Mouse (Mus musculus) adrenal gland, postnatal 10 days (tissue): ENCODE results near the gene Pcdh20. TPM values are rescaled to one million over a fixed set of nuclear protein-coding genes. Genes with fewer than 3 reads are reported as not detected.
A peak's percentile ranks its signal among the peaks of the same experiment; 100 is the strongest.

Experiments used
- DNase-seq: peaks from one replicate; pipeline ENCODE4 v3.0.0; 2021; ENCODE audit warnings: mixed read lengths
- long read RNA-seq, 2 experiments: library from polyadenylated mRNA; stranded (forward); transcript quantifications; one replicate each; pipeline ENCODE4 v2.0.0; 2021
- total RNA-seq, 2 experiments: library from RNA; stranded (reverse); gene quantifications; 2 replicates each; pipeline ENCODE4 v1.2.3; 2021

Gene Pcdh20
- 1 to 10 TPM; 1.5 to 1.9 TPM for total RNA-seq
- long read RNA-seq, experiment 1, partial matches to known transcripts, result 0 of 3 reads
- long read RNA-seq, experiment 1, other reads (novel, unspliced or antisense), result 2 of 3 reads
- long read RNA-seq, experiment 2, partial matches to known transcripts, result 0 of 2 reads
- long read RNA-seq, experiment 2, other reads (novel, unspliced or antisense), result 0 of 2 reads

- DNase-seq, result peak; percentile 42
Observed at GRCm38 (mm10) chr14:88470495-88471434, at the start of gene Pcdh20. TSS of gene Pcdh20 (minus strand) at chr14:88471396.

DNA sequence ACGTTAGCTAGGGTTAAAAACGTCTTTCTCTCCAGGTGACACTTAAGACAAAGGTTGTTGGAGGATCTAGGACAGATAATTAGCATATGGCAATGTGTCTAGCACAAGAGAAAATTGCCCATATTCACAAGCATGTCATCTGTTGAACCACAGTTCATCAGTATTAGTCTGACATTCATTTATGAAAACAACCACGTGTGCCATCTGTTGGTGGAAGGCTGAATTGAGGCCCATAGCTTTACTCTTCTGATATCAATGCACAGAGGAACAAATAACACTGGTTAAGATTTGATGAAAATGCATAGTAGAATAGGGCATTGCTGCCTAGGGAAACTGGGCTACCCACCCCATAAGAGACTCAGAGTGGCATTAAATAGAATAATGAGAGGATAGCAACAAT, 8.7 kb upstream of the Pcdh20 start:
- DNase-seq, result peak; percentile 12

DNA sequence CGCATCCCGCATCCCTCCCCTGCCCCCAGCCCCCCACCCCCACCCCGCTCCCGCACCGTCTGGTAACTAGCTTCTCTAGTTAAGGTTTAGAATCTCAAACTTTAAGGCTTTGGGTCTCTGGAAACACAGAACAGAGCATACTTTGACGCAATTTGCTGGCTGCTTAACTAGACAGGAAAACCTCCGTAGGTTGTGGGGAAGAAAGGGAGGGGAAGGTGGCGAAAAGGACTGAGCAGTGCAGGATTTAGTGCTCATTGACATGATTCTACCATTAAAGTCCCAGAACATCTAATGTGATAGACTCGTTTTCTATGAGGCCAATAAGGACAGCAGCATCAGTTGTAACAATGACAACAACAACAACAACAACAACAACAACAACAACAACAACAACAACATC, 1.2 kb downstream of the Pcdh20 start:
- DNase-seq, result no peak

DNA sequence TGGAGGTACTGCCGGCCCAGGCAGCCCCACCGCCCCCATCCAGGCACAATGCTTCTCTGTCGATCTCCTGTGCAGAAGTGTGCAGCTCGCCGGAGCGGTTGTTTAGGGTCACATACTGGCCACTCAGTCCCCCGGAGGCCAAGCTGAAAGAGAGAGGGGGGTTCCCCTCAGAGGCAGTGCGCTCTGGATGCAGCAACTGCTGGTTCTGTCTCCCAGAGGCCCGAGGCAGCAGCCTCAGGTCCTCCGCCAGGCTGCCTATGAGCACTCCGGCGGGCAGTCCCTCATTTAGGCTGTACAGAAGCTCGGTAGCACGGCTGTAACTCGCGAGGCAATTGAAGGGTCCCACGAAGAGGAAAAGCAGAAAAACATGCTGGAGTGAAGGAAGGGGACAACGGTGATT, 1.8 kb downstream of the Pcdh20 start:
- DNase-seq, result no peak

GRCm38 (mm10) chr14:88466416-88466815, 4.8 kb downstream of the Pcdh20 start:
- DNase-seq, result peak; percentile 13

DNA sequence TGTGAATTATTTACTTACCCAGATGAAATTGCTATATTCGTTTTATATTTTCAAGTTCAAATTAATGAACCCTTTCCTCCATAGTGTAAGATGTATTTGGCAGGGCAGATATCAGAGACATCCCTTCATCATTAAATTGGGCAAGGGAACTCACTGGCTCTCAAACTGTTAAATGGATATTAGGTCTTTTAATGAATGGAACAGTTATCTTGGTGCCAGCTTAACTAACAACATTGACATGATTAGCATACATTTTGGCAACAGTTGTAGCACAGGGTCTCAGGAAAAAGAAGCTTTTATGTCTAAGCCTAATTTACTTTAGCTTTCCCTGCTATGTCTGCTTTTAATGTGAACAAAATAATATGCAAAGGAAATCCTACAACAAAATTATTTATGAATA, 6.8 kb downstream of the Pcdh20 start:
- DNase-seq, result no peak

DNA sequence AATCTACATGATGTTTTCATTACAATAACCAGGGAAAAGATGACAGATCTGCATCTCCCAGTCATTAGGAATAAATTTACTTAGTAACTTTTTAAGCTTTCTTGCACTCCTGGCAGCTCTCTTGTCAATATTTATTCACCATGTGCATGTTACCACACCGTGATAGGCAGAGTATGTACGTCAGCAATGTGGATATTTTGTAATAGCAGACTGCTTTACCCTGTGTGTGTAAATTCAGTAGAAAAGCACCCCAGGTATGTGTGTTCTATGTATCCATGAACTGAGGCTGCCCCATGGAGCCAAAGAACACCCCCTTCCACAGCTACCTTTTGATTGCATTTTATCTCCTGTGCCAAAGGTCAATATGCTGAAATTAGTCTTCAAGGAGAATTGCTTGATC, 7.8 kb downstream of the Pcdh20 start:
- no peak for DNase-seq

DNA sequence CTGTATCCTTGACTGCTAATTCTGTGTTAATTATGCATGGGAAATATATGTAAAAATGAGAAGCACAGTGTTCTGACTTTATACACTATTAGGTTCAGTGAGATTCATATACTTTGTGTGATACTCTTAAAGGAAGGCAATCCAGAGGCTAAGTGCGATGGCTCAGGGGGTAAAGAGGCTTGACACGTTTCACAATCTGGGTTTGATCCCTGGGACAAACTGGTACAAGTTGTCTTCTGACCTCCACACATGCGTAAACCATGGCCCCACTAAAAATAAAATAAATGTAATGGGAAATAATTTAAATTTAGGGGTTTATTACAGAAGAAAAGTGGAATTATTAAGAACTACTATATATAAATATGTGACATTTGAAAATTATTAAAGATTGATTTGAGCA, 8.3 kb downstream of the Pcdh20 start:
- no peak for DNase-seq

DNA sequence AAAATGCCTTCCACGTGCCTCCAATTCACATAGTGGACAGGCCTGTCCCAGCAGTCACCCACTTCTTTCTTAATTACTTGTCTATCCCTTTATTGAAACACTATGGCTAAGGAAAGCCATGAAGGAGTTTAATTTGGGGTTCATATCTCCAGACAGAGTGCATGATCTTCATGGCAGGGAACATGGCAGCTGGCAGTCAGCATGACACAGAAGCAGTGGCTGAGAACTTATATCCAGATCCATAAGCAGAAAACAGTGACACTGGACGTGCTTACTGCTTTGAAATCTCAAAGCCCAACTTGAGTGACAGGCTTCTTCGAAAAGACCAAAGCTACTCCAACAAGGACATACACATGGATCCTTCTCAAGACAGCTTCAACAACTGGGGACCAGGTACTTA, 10.5 kb downstream of the Pcdh20 start:
- DNase-seq, result no peak

GRCm38 (mm10) chr14:88443304-88443703, 27.9 kb downstream of the Pcdh20 start:
- no peak for DNase-seq

DNA sequence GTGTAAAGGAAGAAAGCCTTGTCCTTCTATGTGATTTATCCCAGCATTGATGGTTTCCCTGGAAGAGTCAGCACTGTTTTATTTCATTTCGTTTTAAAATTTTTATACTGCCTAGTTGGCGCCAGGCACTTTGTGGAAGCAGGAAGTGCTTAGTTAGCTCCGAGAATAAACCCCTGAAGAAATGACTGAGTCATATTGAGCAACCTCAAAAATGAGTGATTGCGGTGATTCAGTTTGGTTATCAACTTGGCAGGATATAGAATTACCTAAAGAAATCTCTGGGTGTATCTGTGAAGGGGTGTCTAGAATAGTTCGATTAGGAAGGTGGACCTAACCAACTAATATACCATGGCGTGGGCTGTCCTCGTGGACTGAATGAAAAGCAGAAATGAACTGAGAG, 41.8 kb downstream of the Pcdh20 start:
- no peak for DNase-seq

- no peak for DNase-seq
Observed at GRCm38 (mm10) chr14:88427370-88427769, 43.8 kb downstream of the Pcdh20 start.
